Mouse (Mus musculus) spleen, adult 2 months (tissue): Measurements from ENCODE around the gene Lsmem1.

Experiments
- CTCF ChIP-seq: fragments of 200-500 bp; IDR thresholded peaks from 2 replicates; pipeline ENCODE4 v1.5.1; 2011; ENCODE audit warnings: mild to moderate bottlenecking, inconsistent platforms; ENCODE audit not compliant: insufficient read depth, insufficient read length, insufficient replicate concordance; ENCODE audit errors: extremely low read depth
- POLR2A ChIP-seq: fragments of 200-500 bp; IDR thresholded peaks from 2 replicates; pipeline ENCODE4 v1.6.1; 2011; ENCODE audit warnings: low read depth, low read length, inconsistent platforms

GRCm38 (mm10) chr12:40244926-40245325 lies 45.6 kb upstream of the Lsmem1 start:
- TF ChIP-seq POLR2A (no peak), CTCF (no peak)
